Mouse (Mus musculus) testis, postnatal 14 days (tissue): ENCODE data around the gene Gde1.

ENCODE experiments used
- DNase-seq: peaks from one replicate; pipeline ENCODE4 v3.0.0; 2021; ENCODE audit warnings: low spot score

The Gde1 gene

DNA sequence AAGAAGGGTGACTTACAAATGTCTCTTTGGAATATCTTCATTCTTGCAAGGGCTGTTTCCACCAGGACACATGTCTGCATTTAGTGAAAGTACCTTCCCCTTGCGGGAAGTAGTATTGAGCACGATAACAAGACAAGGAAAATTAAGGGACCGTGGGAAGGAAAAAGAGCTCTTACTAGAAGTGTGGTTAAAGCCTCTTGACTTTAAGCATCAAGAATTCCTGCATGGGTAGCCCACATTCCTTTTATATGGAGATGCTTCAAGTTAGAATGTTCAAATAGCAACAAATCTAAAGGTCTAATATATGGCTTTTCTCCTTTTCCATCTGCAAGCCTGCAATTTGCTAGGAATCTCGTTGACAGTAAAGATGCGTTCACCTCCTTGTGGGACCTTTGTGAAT is 910 bp upstream of the Gde1 start:
- no peak for DNase-seq

DNA sequence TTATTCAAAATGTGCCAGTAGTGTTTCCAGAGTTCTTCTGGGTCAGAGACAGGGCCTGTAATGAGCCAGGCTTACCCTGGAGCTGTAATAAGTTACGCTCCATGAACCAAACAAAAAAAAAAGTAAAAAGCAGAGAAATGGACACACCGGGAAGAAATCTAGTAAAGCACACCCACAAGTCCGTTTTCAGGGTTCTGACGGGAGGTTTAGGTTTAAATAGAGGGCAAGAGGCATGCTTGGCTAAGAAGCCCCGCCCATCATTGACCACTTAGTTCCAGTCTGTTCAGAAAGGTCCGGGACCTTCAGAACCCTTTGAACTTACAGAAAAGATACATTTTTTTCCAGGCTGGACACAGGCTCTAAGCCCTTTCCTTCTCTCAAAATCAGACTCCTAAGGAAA is 473 bp upstream of the Gde1 start:
- DNase-seq = no peak

DNA sequence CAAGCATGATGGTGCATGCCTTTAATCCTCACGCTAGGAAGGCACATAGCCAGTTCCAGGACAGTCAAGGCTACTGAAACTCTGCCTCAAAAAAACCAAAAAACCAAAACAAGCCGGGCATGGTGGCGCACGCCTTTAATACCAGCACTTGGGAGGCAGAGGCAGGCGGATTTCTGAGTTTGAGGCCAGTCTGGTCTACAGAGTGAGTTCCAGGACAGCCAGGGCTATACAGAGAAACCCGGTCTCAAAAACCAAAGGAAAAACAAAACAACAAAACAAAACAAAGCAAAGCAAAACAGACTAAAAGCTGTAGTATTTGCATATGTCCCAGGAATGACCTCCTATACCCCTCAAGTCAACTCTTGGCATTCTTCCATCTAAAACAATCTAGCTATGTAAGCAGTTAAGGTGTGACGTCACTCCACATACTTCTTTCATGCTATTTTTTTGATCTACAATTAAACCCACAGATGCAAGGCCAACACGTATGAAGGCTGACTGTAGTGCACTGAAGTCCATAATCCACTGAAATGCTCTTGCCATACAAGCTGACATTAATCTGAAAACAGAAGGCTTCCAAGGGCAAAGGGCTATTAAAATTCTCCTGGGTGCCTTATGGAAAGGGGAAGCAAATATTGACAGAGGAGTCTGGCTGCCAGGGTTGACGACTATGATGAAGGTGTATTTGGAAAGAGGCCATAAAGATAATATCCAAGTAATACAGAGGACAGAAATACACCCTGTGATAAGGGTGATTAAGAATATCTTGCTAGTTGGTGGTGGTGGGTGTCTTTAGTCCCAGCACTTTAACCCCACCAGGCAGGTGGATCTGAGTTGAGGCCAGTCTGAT is 1.4 kb downstream of the Gde1 start:
- no peak for DNase-seq

DNA sequence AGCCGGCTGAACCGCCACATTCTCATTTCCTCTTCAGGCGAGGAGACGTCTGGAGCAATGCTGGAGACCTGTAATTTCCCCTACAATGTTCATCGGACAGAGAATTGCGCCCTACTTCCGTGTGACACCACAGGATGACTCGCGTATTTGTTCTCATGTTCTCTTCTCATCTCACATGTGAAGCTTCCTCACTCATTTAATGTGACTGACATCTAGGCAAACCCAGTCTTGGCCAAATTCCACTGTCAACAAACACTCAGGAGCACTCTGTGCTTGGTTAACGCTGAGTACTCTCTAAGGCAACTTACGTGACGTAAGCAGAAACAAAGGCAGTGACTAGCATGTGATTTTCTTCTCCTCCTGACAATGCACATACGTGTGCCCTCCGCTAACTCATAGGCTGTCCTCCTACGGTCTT is 2.4 kb downstream of the Gde1 start:
- no peak for DNase-seq

DNA sequence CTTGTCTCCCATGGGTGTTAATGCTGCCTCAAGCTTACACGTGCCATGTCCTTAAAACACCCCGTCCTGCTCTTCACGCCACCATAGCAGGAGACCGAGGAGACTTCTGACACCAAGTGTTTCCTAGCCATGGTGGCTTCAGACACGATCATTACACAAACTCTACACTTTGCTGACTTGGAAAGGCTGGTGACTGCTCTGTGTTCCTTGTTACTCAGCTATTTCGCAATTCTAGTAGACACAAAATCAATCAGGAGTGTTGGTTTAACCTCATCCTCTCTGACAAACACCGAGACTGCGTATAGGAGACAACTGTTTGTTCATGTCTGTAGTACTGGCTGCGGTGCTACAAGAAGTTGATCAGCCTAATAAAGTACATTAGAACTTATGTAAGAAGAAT is 6.7 kb downstream of the Gde1 start:
- DNase-seq = no peak

DNA sequence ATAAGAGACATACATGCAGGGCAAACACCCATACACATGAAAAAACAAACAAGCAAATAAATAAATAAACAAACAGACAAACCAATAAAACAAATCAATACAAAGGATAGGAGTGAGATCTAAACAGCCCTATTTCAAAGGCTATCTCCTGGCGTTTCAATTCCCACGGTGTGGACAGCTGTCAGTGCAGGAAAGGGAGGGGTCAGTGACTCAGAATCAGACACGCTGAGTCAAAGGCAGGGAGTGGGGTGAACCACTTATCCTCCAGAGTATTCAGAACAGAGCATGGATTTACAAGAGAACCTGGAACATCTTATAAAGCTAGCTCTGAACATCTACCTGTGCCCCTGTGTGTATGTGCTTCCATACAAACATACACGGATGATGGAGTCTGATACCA is 8.4 kb downstream of the Gde1 start:
- no peak for DNase-seq

DNA sequence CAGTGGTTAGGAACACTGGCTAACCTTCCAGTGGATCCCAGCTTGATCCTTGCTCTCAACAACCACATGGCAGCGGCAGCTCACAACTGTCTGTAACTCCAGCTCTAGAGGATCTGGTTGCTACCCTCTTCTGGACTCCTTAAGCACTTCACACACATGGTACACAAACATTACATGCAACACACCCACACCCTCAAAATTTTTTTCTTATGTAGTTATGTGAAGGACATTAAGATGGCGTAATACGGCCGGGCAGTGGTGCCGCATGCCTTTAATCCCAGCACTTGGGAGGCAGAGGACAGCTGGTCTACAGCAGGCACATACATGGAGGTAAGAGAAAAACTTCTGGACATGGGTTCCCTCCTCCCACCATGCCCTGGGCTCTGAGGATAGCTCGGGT is 9.4 kb downstream of the Gde1 start:
- DNase-seq = no peak

DNA sequence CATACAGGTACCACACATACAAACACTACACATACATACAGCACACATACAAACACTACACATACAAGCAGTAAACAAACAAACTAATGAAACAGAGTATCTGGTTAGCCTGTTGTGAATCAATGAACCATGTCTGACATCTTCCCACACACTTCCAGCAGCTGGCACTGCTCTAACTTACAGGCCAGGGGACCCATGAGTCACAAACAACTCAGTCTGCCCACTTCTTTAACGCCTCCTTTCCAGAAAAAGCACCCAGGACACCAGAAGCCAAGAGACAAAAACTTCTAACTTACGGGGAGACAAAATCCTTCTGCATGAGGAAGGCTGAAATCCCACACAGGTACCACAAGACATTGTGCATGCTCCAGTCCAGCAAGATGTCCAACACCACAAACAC is 14.3 kb downstream of the Gde1 start:
- no peak for DNase-seq

DNA sequence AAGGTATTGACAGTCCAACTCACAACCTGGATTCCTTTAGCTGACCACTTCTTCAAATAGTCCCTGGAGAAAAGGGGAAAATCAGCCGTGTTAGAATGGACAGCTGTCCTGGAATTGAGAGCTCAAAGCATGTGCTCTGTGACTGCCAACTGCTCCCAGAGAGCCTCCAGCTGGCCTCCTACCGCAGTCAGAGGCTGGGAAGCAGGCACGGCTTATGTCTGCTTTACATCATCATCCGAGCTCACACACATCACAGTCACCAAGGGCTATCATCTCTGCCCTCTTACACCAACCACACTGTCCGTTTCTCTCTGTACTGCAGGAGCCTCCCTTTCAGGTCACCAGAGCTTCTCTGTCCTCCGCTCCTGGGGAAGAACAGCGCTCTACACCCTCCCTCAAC is 16.5 kb downstream of the Gde1 start:
- DNase-seq = no peak

DNA sequence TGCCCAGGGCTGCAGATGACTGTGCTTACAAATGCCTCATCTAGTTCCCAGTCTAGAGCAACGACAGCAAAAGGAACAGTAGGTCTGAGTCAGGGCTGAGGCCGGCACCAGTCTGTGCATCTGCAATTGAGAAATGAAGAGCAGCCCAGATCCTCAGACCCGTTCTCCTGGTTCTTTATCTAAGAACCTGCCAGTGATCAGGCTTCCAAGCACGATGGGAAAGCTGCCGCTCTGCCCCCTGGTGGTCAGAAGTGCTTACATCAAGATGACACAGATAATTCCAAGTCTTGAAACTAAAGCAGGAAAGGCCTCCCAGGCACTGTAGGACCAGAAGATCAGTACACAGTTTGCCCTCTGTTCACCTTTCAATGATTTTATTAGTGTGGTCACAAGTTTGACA is 17.4 kb downstream of the Gde1 start:
- DNase-seq = peak; percentile 48

DNA sequence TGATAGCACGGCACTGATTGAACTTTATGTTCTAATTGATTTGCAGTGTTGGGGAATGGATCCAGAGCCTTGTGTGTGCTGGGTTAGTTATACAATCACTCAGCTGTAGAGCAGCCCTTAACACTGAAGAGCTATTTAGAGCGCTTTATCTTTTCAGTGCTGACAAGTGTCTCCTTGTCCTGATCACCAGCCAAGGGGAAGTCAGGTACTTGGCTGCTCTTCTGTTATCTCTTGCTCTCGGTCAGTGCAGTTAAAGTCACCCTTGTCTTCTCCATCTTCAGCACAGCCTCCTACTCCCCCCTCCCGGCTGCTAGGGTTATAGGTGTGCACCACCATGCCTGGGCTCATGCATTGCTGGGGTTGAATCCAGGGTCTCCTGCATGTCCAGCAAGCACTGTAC is 28.8 kb downstream of the Gde1 start:
- DNase-seq = no peak

DNA sequence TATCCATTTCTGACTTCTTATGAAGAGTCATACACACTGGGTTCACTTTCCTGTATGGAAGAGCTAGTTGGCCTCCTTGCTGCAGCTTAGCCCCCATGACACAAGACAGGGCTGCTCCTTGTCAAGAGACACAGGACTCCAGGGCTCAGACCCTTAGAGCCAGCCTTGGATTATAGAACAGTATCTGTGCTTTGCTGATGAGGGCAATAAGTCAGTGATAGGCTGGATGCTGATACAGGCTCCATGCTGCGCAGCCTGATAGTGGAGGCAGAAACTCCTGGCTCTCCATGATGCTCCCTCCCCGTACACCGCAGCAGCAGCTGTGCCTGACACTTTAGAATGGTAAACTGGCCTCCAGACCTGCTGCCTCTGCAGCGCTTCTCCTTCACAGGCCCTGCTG is 35.4 kb downstream of the Gde1 start:
- DNase-seq = no peak

DNA sequence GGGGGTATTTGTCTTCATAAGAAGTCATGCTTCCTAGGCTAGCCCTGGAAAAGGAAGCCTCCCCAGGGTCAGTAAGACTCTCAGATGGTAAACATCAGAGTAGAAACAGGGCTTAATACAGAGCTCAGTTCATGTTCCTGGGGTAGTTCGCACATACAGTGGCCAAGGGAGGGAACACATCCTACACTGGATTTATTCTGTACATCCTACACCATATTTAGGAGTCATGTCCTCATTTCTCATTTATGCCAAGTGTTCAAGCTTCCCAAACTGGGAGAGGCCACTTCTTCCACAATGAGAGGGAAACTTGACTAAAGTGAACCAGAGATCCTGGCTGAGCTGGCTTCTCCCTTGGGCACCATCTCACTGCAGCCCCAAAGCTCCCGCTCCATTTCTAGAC is 37.8 kb downstream of the Gde1 start:
- DNase-seq = no peak

DNA sequence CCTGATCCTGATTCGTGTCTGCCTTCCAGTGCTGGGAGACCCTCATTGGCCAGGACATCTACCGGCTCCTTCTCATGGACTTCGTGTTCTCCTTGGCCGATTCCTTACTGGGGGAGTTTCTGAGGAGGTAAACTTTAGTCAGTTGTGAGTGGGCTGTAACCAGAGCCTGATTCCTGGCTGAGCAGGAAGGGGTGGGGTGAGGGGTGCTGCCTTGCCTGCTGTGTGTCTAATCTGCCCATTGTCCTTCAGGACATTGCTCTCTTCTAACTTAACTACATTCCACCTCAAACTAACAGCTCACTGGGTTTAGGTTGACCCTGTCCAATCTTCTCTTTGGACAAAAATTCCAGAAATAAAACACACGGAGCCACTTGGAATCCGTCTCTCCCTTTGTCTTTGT is 48.8 kb downstream of the Gde1 start:
- no peak for DNase-seq

DNA sequence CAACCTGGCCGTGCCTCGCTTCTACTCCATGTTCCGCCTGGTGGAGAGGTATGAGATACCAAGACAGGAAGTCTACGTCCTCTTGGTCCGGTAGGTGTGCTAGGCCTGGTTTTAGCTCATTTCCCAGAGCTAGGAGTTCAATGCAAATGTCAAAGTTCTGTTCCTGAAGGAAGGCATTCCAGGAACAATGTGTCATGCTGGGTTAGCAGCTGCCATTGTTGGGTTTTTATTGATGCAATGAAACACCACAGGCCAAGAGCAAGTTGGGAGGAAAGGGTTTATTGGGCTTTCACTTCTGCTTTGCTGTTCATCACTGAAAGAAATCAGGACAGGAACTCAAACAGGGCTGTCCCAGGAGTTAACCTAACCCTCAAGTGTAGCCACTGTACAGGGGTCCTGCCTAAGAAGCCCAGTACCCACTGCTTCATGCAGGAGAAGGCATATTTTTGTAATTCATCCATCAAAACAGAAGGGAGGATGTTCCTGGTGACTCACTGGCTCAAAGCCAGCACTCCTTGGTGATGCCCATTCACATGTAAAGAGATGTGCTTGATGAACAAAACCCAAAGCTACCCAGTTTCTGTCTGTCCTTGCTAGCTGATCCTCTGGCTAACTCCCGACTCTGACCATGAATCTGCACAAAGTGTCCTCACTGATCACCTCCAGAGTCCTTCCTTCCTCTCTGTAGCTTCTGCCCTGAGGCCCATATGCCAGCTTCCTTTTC is 52.8 kb downstream of the Gde1 start:
- no peak for DNase-seq

DNA sequence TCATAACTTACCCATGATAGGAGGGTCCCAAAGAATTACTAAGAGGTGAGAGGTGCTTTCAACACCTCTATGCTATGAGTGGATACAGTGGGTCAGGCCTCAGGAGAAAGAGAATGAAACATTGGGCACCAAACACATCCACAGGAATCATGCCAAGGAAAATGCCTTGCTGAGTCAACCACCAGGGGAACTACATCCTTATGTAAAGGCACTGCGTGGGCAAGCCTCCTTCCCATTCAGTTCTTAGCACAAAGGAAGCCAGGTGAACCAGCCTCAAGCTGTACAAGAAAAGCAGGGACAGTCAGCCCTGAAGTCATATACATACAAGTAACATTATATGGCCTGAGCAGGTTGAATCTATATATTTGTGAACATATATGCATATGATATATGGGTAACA is 54.7 kb downstream of the Gde1 start:
- DNase-seq = no peak

DNA sequence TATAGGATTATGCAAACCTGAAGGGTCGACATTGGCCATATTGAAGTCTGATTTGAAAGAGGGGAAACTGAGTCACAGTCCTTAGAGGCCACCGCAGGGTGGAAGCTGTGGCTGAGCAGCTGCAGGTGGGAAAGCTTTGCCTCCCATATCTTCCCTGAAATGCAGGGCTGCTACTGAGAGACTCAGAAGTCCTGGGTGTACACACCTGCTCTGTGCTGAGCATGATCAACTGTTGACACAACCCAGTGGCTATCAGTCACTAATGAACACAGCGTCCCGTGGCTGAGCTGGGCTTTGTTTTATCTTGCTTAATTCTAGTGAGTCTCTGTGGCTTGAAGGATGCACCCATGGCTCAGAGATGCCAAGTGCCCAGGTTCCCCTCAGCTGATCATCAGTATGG is 55.5 kb downstream of the Gde1 start:
- DNase-seq = no peak

DNA sequence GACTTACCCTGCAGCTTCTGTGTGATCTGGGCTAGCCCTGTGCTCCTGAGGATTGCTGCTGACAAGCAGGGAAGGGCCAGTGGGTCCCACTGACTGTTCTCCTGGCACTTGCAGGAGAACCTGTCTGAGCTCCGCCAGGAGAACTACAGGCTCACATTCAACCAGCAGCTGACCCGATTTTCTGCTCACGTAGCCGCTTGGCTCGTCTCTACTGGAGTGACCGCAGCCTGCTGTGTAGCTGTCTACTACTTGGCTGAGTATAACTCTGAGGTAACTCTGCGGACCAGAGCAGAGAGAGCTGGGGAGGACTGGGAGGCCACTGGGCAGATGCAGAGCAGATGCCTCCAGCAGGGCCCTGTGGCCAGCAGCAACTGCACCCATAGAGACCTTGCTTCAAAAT is 56.2 kb downstream of the Gde1 start:
- DNase-seq = no peak

DNA sequence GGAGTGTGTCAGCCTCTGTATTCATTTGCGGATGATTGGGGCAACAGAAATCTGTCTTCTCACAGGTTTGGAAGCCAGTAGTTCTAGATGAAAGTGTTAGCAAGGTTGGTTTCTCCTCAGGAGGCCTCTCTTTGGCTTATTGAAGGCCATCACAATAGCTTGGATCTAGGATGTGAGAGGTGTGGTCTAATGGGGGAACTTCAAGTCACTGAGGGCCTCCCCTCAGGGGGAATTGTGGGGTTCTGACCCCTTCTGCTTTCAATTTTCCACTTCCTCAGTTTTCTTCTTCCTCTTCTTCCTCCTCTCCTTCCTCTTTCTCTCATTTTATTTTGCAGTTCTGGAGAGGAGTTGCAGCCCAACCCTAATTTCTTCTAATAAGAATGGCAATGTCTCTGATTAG is 59.3 kb downstream of the Gde1 start:
- DNase-seq = no peak
